Mouse (Mus musculus) skeletal muscle tissue, adult 2 months (tissue): ENCODE measurements around the gene Lect2.

ENCODE experiments used
- DNase-seq: peaks from one replicate; pipeline ENCODE4 v3.0.0-alpha.2; 2012; ENCODE audit warnings: low read depth, low spot score

The Lect2 gene

DNA sequence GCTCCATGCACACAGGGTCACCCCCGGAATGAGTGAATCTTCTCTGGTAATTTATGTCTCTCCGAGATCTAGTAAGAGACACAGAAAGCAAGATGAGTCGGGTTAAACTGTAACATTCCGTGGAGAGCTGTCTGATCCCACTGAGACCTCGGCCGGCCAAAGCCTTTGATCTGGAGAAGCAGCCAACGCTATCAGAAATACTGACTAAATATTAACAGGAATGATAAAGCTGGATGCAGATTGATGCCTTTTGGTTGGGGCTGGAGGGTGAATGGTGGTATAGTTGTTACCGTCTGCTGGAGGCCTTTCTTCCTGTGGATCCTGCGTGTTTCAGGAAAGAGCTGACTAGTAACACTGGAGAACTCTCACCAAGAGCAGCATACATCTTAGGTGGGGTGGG lies at the start of gene Lect2:
TSS of gene Lect2 (minus strand) at position 102 of the 400 bp plus-strand sequence.
- no peak for DNase-seq

DNA sequence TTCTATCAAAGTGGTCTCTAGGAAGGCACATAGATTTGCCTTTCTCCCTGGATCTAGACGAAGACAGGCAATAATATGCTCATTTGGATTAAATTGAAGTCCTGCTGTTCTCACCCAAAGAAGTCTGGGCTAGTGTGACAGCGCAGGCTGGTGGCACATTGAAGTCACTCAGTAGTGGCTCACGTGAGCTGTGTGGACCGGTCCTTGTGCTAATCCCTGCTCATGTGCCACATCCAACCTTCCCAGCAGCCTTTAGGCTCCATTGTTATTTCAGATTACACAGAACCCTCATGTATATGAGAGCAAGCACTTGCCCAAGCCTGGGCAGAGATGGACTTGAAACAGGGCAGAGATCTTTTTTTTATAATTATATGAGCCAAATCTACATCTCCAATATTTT lies 49.0 kb upstream of the Lect2 start:
- no peak for DNase-seq

DNA sequence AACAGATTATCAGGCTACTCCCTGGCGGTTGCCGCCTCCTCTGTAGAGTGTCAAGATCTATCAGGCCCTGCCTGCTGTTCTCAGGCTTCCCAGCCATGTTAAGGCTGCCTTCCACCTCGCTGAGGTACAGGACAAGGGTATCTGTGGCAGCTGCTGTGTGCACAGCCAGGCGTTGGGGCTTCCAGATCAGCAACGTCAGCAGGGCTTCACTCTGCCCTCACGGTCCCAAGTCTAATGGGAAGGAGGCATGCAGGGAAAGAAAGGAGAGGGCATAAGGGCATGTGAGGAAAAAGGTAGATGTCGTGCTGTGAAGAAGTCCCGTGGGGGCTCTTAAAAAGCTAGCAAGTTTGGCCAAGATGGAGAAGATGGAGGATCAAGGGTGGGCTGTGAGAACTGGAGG lies 46.9 kb upstream of the Lect2 start:
- no peak for DNase-seq

GRCm38 (mm10) chr13:56593961-56594391 lies 45.7 kb upstream of the Lect2 start:
- no peak for DNase-seq

GRCm38 (mm10) chr13:56593196-56593595 lies 44.9 kb upstream of the Lect2 start:
- DNase-seq: no peak

DNA sequence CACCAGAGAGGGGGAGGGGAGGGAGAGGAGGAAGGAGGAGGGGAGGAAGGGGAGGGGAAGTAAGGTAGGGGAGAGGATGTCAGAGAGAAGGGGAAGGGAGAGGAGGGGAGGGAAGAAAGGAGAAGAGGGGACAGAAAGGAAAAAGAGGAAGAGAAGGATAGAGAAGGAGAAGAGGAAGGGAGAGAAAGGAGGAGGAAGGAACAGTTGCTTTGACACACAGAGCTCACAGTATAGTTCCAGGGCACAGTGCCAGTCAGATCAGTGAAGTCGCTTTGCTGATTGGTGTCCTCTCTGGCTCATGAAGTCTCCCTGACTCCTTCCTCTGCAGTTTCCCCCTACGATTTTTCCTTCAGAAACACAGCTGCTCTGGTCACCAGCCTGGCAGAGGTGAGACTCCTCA lies 43.6 kb upstream of the Lect2 start:
- DNase-seq: no peak

DNA sequence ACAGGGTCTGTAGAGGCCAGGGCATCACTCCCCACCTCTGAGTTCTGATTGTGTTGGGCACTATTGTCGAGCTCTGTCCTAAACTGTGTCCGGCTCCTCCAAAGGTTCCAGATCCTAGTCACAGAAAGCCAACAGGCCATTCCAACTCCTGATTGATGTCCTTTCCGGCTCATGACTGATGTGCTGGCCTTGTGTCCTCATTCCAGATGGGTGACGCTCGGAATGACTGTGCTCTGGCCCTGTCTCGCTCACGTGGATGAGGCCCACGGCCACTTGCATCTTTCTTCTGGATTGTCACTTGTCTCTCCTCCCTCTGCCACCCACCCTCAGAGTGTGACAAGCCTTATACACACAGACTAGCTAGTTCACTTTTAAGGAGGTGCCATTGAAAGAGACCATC lies 42.9 kb upstream of the Lect2 start:
- peak; percentile 59 for DNase-seq

DNA sequence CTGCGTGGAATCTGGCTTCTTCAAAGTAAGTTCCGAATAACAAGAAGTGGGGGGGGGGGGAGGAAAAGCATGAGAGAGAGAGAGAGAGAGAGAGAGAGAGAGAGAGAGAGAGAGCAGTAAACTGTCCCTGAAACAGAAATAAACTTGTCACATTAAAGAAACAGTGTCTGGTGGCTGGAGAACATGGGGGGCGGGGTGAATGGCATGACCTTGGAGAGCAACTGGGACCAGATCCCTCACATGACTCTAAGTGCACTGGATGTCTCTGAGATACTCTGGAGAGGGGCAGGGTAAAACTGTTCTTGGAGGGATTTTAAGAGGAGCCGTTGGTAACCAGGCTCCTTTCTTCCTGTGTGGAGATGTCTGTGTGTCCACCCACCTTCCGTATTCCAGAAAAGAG lies 41.9 kb upstream of the Lect2 start:
- DNase-seq: no peak

GRCm38 (mm10) chr13:56588454-56589117 lies 40.3 kb upstream of the Lect2 start:
- DNase-seq: peak; percentile 65

DNA sequence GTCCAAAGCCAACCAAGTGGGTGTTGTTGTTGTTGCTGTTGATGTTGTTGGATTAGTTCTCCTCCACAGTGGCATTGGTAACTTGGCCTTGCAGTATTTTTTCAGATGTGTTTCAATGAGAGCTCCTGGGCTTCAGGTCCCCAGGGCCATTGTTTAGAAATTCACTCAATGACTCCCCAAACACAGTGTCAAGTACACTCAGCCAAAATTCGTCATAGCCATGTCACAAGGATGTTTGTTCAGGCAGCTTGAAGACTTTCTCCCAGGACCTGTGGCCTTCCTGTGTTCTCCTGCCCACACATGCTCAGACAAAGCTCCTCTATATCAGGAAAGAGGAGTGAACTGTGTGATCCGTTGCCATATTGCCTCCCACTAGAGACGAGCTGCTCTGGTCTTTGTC lies 37.7 kb upstream of the Lect2 start:
- DNase-seq: no peak

DNA sequence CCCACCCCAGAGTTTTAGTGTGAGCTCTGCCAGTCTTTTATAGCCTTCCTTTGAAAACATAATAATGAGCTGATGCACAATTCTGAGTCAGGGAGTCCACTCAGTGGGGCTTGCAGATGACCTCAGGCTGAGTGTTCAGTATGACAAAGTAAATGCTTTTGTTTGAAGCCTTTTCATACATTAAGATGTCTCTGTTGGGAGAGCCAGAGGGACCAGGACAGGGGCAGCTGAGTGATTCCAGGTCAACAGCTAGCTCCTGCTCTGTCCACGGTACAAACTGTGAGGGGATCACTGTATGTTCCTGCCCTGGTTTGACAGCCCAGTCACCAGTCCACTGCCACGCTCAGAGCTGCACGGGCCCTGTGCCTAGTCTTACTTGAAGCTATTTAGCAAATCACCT lies 34.4 kb upstream of the Lect2 start:
- DNase-seq: no peak

DNA sequence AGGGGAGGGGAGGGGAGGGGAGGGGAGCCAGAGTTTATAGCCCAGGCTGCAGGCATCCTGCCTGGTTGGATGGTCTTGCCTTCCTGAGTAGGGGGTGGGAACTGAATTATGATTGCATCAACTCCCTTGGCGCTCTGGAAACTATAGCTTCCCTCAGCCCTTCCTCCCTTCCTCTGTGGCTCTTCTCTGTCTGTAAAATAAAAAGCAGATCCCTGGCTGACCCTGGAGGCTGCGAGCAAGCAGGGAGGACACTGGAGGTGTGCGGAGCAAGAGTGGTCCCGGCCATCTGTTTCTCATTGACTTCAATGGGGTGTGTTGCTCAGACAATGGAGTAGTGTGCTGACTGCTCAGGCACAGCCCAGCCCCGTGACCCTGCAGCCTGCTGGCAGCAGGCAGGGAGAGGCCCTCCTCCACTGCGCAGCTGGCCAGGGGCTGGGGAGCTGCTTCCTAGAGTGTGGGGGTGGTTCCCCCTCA lies 33.7 kb upstream of the Lect2 start:
- peak; percentile 70 for DNase-seq

GRCm38 (mm10) chr13:56581512-56581911 lies 33.2 kb upstream of the Lect2 start:
- DNase-seq: peak; percentile 24

- no peak for DNase-seq
Measured at GRCm38 (mm10) chr13:56580450-56580849, 32.1 kb upstream of the Lect2 start.

GRCm38 (mm10) chr13:56578097-56578496 lies 29.8 kb upstream of the Lect2 start:
- DNase-seq: no peak

GRCm38 (mm10) chr13:56575701-56576321 lies 27.5 kb upstream of the Lect2 start:
- peak; percentile 76 for DNase-seq

GRCm38 (mm10) chr13:56575074-56575473 lies 26.8 kb upstream of the Lect2 start:
- no peak for DNase-seq

DNA sequence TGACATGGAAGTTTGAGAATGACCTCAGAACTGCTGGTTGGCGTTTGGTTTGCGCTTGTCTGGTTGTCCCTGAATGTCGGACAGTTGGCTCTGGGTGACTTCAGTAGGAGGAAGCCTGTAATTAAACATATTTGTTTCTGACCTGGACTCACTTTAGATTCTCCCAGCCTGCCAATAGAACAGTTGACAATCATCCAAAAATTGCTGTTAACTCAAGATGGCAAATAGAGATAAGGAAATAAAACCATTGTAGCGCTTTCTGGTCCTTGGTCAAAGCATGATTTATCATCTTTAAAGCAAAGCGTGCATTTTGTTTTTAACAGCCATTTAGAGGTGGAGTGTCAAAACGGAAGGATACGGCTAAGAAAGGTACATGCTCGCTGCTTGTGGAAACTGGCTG lies 23.3 kb upstream of the Lect2 start:
- DNase-seq: no peak

DNA sequence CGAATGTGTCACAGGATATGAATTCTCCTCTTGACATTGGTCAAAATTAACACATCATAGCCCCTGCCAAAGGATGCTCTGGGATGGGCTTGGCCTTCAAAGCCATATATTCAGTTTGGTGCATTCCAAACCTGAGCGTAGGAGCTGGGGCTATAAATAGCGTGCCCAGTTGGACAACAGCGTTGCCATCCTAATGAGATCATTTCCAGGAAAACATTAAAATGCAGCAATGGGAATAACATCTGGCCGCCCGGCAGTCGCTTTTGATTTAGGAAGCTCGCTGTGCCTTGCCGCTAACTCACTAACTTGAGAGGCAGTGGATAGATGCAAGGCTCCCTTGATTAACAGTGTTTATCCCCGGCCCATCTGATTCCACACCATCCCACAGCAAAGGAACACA lies 18.0 kb upstream of the Lect2 start:
- DNase-seq: no peak

GRCm38 (mm10) chr13:56563075-56563474 lies 14.8 kb upstream of the Lect2 start:
- no peak for DNase-seq

DNA sequence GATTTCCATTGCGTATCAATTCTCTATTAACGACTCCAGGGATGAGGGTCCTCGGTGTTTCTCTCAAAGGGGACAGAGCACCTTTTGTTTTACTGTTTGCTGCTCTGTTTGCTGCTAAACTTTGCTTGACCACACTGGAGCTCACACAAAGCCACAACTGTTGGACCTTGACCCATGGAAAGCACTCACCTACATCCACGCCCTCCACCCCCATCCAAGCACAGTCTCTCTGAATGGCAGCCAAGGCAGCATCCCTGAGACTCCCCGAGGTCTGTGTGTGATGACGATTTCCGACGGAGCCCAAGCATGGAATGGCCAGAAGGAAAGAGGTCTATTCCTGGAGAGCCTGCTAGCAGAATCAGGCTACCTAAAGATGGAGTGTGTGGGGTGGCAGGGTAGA lies 12.8 kb upstream of the Lect2 start:
- no peak for DNase-seq

GRCm38 (mm10) chr13:56559841-56560370 lies 11.6 kb upstream of the Lect2 start:
- no peak for DNase-seq

DNA sequence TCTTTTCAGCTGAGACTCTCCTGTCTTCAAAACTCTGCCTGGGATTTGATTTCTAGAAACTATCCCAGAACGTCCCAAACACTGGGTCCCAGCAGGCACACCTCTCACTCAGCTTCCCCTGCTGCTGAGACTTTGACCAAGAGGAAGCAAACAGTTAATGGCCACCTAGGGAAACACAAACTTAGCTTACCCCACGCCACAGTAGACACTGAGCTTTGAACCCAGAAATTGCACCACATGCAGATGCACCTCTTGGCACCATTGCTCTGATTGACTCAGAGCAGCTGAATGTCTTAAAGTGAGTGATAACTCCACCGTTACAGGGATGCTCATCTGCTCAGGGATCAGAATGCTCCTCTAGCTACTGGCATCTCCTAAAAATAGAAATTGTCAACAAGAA lies 10.5 kb upstream of the Lect2 start:
- DNase-seq: no peak
